Mouse (Mus musculus) right cerebral cortex, adult 18-20 months (tissue): ENCODE results near the gene Pogk.

Experiments
- DNase-seq: peaks from one replicate; pipeline ENCODE4 v3.0.0; 2022; ENCODE audit warnings: mixed read lengths

The Pogk gene

GRCm38 (mm10) chr1:166409701-166410220 is at the start of gene Pogk:
Pogk (minus strand) TSS chr1:166409863.
- DNase-seq = peak; percentile 82

GRCm38 (mm10) chr1:166441992-166442391 is 32.3 kb upstream of the Pogk start:
- no peak for DNase-seq

GRCm38 (mm10) chr1:166439426-166439825 is 29.8 kb upstream of the Pogk start:
- no peak for DNase-seq

- DNase-seq = peak; percentile 36
Measured at GRCm38 (mm10) chr1:166429809-166430431, 20.3 kb upstream of the Pogk start.

GRCm38 (mm10) chr1:166429053-166429452 is 19.4 kb upstream of the Pogk start:
- peak; percentile 39 for DNase-seq

GRCm38 (mm10) chr1:166412266-166412665 is 2.6 kb upstream of the Pogk start:
- DNase-seq = no peak

GRCm38 (mm10) chr1:166411541-166411940 is 1.9 kb upstream of the Pogk start:
- no peak for DNase-seq

GRCm38 (mm10) chr1:166409177-166409700 is 424 bp downstream of the Pogk start:
- no peak for DNase-seq

- DNase-seq = no peak
Measured at GRCm38 (mm10) chr1:166403846-166404245, 5.8 kb downstream of the Pogk start.

- no peak for DNase-seq
Measured at GRCm38 (mm10) chr1:166402003-166402402, 7.7 kb downstream of the Pogk start.

GRCm38 (mm10) chr1:166401455-166401854 is 8.2 kb downstream of the Pogk start:
- no peak for DNase-seq

- no peak for DNase-seq
Measured at GRCm38 (mm10) chr1:166396381-166396780, 13.3 kb downstream of the Pogk start.

GRCm38 (mm10) chr1:166395661-166396060 is 14.0 kb downstream of the Pogk start:
- no peak for DNase-seq

GRCm38 (mm10) chr1:166394770-166395169 is 14.9 kb downstream of the Pogk start:
- DNase-seq = no peak

- DNase-seq = no peak
Measured at GRCm38 (mm10) chr1:166391671-166392070, 18.0 kb downstream of the Pogk start.

GRCm38 (mm10) chr1:166389406-166390125 is 20.1 kb downstream of the Pogk start:
- no peak for DNase-seq

- DNase-seq = no peak
Measured at GRCm38 (mm10) chr1:166388511-166388910, 21.2 kb downstream of the Pogk start.

GRCm38 (mm10) chr1:166385431-166385830 is 24.2 kb downstream of the Pogk start:
- peak; percentile 55 for DNase-seq

GRCm38 (mm10) chr1:166384614-166385013 is 25.0 kb downstream of the Pogk start:
- DNase-seq = no peak

GRCm38 (mm10) chr1:166382626-166383025 is 27.0 kb downstream of the Pogk start:
- DNase-seq = no peak

GRCm38 (mm10) chr1:166381821-166382220 is 27.8 kb downstream of the Pogk start:
- DNase-seq = no peak

- no peak for DNase-seq
Measured at GRCm38 (mm10) chr1:166381336-166381735, 28.3 kb downstream of the Pogk start.

GRCm38 (mm10) chr1:166379630-166380231 is 29.9 kb downstream of the Pogk start:
- DNase-seq = peak; percentile 64
